Mouse (Mus musculus) small intestine, adult 2 months (tissue): ENCODE measurements around the gene Tmem243. TPM values are rescaled to one million over a fixed set of nuclear protein-coding genes. Genes with fewer than 3 reads are reported as not detected.

Source experiments
- H3K27ac ChIP-seq: fragments of 200-500 bp; 2 replicates; pipeline ENCODE4 v1.5.1; 2012; ENCODE audit warnings: low read depth, low read length, control low read depth, inconsistent platforms; ENCODE audit not compliant: insufficient read depth
- H3K27me3 ChIP-seq: fragments of 200-500 bp; 2 replicates; pipeline ENCODE4 v1.6.1; 2012; ENCODE audit warnings: mild to moderate bottlenecking, moderate library complexity, low read length, inconsistent platforms; ENCODE audit not compliant: control insufficient read depth, insufficient read depth
- H3K36me3 ChIP-seq: fragments of 200-500 bp; 2 replicates; pipeline ENCODE4 v1.6.1; 2012; ENCODE audit warnings: mild to moderate bottlenecking, low read length, control low read depth, inconsistent platforms; ENCODE audit not compliant: control insufficient read depth, insufficient read depth
- H3K4me1 ChIP-seq: fragments of 200-500 bp; 2 replicates; pipeline ENCODE4 v1.6.1; 2012; ENCODE audit warnings: low read length, inconsistent platforms, mixed read lengths; ENCODE audit not compliant: control insufficient read depth, insufficient read depth, insufficient read length
- H3K4me3 ChIP-seq: fragments of 200-500 bp; 2 replicates; pipeline ENCODE4 v1.5.1; 2012; ENCODE audit warnings: low read depth, mild to moderate bottlenecking, control low read depth, inconsistent platforms, low read length, moderate library complexity
- CTCF ChIP-seq: fragments of 200-500 bp; IDR thresholded peaks from 2 replicates; pipeline ENCODE4 v1.5.1; 2012; ENCODE audit warnings: low read depth, mild to moderate bottlenecking, control low read depth, inconsistent platforms, low read length, moderate library complexity, mixed read lengths; ENCODE audit not compliant: insufficient replicate concordance, insufficient read length; ENCODE audit errors: extremely low read depth
- POLR2A ChIP-seq: fragments of 200-500 bp; IDR thresholded peaks from 2 replicates; pipeline ENCODE4 v1.6.1; 2012; ENCODE audit warnings: low read depth, mild to moderate bottlenecking, control low read depth, inconsistent platforms, low read length, moderate library complexity
- WGBS: fragments of 180-500 bp; shearing (Covaris S2); methylation state at CpG from one replicate; pipeline ENCODE4 v1.1.7; 2018; 5-methylcytosine and 5-hydroxymethylcytosine counted together
- polyA plus RNA-seq: library from polyadenylated mRNA; depleted of rRNA; stranded (reverse); fragments of >200 nt; gene quantifications from 2 replicates; pipeline ENCODE4 v1.2.3, GENCODE M21; 2012

Gene Tmem243
- polyA plus RNA-seq, 1 experiment: 80.0 TPM

DNA sequence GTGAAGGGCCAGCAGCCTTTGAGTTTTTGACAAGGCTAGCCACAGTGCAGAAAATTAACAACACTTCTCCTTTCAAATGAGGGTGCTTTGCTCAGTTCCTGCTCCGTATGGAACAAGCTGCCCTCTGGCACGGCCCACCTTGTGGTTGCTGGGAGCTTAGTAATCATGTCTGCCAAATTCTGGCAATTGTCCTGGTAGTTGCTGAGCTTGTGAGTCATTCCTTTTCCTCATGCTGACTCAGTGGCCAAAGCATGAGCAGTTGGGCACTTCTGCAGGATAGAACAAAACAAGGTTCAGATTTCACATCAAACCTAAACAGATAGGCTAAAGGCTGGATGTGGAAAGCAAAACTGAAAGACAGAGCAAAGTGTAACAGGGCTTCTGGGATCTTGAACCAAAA, 31.6 kb upstream of the Tmem243 start:
- peaks cover 7% of the 10 kb centered on the region; the same call in 1 of the 2 replicates for H3K4me1 ChIP-seq

GRCm38 (mm10) chr5:9069599-9070209, 30.8 kb upstream of the Tmem243 start:
- Histone ChIP-seq H3K4me3 (no peak overlapping the region), H3K27me3 (no peaks in the 10 kb centered on the region), H3K27ac (peak overlapping the region; percentile 61), H3K36me3 (no peaks in the 10 kb centered on the region), H3K4me1 (peaks cover 7% of the 10 kb centered on the region; the same call in 1 of the 2 replicates)
- WGBS: 24% methylated on average over 6 of the region's 6 CpGs
- TF ChIP-seq CTCF: no peak
- no peak for TF ChIP-seq POLR2A

More for the DNA sequence above, 31.6 kb upstream of the Tmem243 start:
- WGBS: 5% methylated on average over 2 of the region's 2 CpGs
- H3K4me3 ChIP-seq: no peak overlapping the region
- H3K27me3 ChIP-seq: no peaks in the 10 kb centered on the region
- H3K36me3 ChIP-seq: no peaks in the 10 kb centered on the region
- peak overlapping the region; percentile 32; the same call in 1 of the 2 replicates for H3K27ac ChIP-seq
- TF ChIP-seq CTCF (peak; percentile 24; the same call in 1 of the 2 replicates), POLR2A (no peak)

GRCm38 (mm10) chr5:9071360-9071759, 29.1 kb upstream of the Tmem243 start:
- 82% methylated on average over 3 of the region's 3 CpGs for WGBS
- Histone ChIP-seq H3K36me3 (no peaks in the 10 kb centered on the region), H3K27ac (no peak overlapping the region), H3K27me3 (no peaks in the 10 kb centered on the region), H3K4me1 (peaks cover 8% of the 10 kb centered on the region; the same call in 1 of the 2 replicates), H3K4me3 (no peak overlapping the region)
- no peak for TF ChIP-seq POLR2A
- no peak for TF ChIP-seq CTCF

- no peaks in the 10 kb centered on the region for H3K27me3 ChIP-seq
- no peak overlapping the region for H3K4me3 ChIP-seq
- 57% methylated on average over 5 of the region's 5 CpGs for WGBS
- TF ChIP-seq CTCF: no peak
- no peak for TF ChIP-seq POLR2A
- H3K27ac ChIP-seq: no peak overlapping the region
- H3K4me1 ChIP-seq: peaks cover 9% of the 10 kb centered on the region; the same call in 1 of the 2 replicates
- no peaks in the 10 kb centered on the region for H3K36me3 ChIP-seq
Measured at GRCm38 (mm10) chr5:9073177-9073854, 27.2 kb upstream of the Tmem243 start.

DNA sequence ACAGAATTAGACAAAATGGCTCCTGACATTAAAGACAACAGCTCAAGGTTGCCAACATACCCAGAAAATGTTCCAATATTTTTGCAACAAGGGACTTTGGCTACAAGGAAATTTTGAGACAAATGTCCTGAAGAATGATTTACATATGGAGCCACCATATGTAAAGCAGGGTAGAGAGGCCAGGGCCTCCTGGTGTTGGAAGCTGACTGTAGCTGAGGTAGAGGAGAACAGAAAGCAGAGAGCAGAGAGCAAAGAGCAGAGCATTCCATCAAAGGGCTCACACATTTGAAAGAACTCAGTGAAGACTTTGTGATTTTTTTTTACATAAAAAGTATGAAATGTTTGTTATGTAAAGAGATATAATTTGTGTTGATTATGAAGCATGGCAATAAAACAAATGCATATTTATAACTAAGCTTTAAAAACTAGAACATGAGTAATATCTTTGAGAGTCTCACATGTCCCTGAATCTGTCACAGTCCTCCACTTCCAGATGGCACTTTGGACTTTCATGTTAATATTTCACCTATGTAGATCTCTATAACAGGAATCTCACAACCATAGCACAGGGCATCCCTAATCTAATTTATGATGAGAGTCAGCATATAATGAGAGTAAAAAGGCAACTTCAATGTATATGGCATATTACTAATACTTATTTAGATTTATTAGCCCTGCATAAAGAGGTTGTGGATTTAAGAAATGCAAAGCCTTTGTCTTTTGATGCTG, 20.5 kb upstream of the Tmem243 start:
- TF ChIP-seq POLR2A (no peak), CTCF (no peak)
- Histone ChIP-seq H3K36me3 (no peaks in the 10 kb centered on the region), H3K27me3 (no peaks in the 10 kb centered on the region), H3K27ac (peak overlapping the region; percentile 98), H3K4me3 (no peak overlapping the region), H3K4me1 (peaks cover 7% of the 10 kb centered on the region)

DNA sequence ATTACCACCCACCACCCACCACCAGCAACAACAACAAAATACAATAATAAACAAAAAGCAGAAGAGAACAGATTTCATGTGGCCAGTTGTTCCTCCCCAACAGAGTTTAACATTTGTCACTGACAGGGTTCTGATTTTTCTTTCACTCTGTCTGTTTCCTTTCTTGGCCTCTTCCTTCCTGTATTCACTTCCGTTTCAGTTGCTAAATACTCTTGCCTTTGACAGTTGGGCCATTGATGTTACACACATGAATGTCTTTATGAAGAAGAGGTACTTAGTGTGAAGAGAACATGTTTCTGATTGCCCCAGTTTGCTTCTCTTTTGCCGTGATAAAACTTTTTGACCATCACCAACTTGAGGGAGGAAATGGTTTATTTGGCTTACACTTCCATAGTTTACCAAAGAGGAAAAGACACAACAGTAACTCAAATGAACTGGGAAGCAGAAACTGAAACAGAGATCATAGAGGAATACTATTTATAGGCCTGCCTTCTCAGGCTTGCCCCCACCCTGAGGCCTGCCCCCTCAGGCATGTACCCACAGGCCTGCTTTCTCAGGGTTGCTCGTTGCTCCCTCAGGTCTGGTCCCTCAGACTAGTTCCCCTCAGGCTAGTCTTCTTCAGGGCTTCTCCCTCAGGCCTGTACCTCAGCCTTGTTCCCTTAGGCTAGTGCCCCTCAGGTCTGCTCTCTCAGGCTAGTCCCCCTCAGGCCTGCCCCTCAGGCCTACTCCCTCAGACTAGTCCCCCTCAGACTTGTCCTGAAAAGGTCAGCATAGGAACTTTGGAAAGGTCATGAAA, 13.3 kb upstream of the Tmem243 start:
- Histone ChIP-seq H3K4me1 (peaks cover 4% of the 10 kb centered on the region; the same call in 1 of the 2 replicates), H3K27ac (peak overlapping the region; percentile 57), H3K4me3 (no peak overlapping the region), H3K36me3 (no peaks in the 10 kb centered on the region), H3K27me3 (no peaks in the 10 kb centered on the region)
- no peak for TF ChIP-seq CTCF
- TF ChIP-seq POLR2A: no peak
- WGBS: 65% methylated on average over 3 of the region's 3 CpGs
